Mouse (Mus musculus): ENCODE measurements at regions not wholly inside any gene's neighbourhood (a gene's known extent, or its start where the extent isn't known, plus 50 kb on each side); places are given as distances from the start of the nearest gene placed in this dataset.

DNA sequence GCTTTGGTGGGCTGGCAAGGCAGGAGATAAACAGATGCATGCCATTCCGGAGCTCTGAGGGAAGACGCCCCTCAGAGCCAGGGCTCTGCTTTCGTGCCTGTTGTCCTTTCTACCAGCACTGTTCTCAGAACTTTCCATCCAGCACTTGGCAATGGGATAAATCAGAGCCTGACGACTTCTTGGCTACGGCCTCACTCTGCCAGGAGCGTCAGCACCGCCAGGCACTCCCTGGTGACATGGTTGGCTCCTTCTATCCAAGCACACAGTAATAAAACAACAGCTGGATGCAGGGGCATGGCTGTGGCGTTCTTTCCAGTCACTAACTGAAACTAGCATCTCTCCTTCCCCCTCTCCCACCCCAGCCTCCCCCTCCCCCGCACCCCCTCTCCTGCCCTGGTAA lies 215.4 kb downstream of the Ly86 start:
- H3K4me3 ChIP-seq: no peak overlapping the region
- H3K9ac ChIP-seq: no peak overlapping the region
- H3K36me3 ChIP-seq: no peaks in the 10 kb centered on the region
- no peak for ATAC-seq
- H3K9me3 ChIP-seq (replicated peaks): no peaks in the 10 kb centered on the region
- H3K27ac ChIP-seq: no peak overlapping the region
- peaks cover 24% of the 10 kb centered on the region for H3K4me1 ChIP-seq
- H3K27me3 ChIP-seq (replicated peaks): no peaks in the 10 kb centered on the region
- H3K4me2 ChIP-seq: no peak overlapping the region
- 49% methylated on average over 9 of the region's 9 CpGs for WGBS (ENCODE audit: insufficient replicate concordance)

DNA sequence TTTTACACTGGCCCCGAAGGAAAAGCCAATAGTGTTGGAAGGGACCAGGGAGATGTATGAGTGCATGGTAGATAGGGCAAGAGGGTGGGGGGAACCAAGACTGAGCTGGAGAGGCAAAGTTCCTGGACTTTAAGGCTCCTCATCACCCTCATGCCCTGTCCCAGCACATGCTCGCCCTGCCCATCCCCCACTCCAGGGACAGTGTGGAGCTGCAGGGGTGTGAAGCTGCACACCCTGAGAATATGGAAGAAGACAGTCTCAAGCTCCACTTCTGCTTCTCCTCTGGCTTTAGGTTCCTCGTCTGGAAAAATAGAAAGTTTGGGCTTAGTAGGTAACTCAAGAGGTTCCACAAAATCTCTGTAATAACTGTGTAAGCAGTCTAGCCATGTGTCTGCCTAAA lies 215.8 kb downstream of the Ly86 start:
- Histone ChIP-seq H3K27ac (no peak overlapping the region), H3K27me3 (replicated peaks) (no peaks in the 10 kb centered on the region), H3K9ac (no peak overlapping the region), H3K4me3 (no peak overlapping the region), H3K4me1 (peaks cover 24% of the 10 kb centered on the region), H3K36me3 (no peaks in the 10 kb centered on the region), H3K4me2 (no peak overlapping the region), H3K9me3 (replicated peaks) (no peaks in the 10 kb centered on the region)
- 20% methylated on average over 3 of the region's 3 CpGs for WGBS (ENCODE audit: insufficient replicate concordance)
- ATAC-seq: no peak

DNA sequence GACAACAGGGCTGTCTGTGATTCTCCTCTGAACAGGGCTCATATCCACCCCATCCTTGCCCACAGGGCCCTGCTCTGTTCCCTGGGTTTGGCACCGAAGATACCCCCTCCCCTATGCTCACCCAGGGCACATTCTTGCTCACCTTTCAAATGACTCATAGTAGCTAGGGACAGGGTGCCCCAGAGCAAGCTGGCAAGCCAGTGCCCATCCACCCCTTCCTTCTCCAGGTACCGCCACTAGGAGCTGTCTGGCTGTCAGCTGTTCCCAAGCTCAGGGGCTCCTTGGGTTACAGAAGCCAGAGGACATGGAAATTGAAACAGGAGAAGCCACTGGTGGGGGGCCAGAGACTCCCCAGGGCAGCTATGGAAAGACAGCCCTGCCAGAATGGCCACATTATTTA lies 216.4 kb downstream of the Ly86 start:
- Histone ChIP-seq H3K9me3 (replicated peaks) (no peaks in the 10 kb centered on the region), H3K27ac (no peak overlapping the region), H3K4me3 (no peak overlapping the region), H3K27me3 (replicated peaks) (no peaks in the 10 kb centered on the region), H3K9ac (no peak overlapping the region), H3K36me3 (no peaks in the 10 kb centered on the region), H3K4me1 (peaks cover 24% of the 10 kb centered on the region), H3K4me2 (no peak overlapping the region)
- no peak for ATAC-seq
- WGBS (ENCODE audit: insufficient replicate concordance): 60% methylated on average over 2 of the region's 2 CpGs

DNA sequence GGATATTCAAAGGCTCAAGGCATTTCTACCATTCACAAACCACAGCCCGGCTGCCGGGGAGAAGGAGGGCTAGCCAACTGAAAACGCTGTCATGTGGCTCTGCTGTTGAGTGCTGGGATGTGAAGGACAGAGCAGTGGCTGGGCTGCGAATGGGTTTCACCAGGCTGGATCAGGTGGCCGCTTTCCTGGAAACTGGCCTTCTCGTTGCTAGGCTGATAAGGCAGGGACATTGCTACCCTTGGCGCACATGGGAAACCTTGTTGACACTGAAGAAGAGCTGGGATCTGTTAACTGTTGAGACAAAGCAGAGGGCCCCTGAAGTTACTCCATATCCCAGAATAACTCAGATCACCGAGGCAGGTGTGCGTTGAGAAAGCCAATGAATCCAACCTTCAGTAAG lies 216.1 kb upstream of the Rreb1 start:
- Histone ChIP-seq H3K4me2 (no peak overlapping the region), H3K27ac (no peak overlapping the region), H3K9ac (no peak overlapping the region), H3K4me3 (no peak overlapping the region), H3K27me3 (replicated peaks) (no peaks in the 10 kb centered on the region), H3K4me1 (peaks cover 24% of the 10 kb centered on the region), H3K9me3 (replicated peaks) (no peaks in the 10 kb centered on the region), H3K36me3 (no peaks in the 10 kb centered on the region)
- ATAC-seq: no peak
- WGBS (ENCODE audit: insufficient replicate concordance): 41% methylated on average over 9 of the region's 9 CpGs

DNA sequence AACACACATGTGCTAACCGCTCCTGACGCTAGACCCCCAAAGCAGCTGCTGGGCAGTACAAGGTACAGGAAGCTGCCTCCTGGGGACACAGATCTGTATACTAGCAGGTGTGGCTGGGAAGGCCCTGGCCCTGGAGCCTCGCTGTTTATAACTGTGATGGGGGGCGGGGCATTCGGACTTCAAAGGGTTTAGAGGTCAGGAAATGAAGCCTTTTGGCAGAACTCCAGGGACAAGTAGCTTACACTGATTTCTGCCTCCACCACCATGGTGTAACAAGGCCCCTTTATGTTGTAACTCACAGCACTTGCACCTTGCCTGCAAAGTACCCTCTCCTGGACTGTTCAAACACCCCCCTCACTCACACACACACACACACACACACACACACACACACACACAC lies 215.5 kb upstream of the Rreb1 start:
- Histone ChIP-seq H3K9me3 (replicated peaks) (no peaks in the 10 kb centered on the region), H3K27me3 (replicated peaks) (no peaks in the 10 kb centered on the region), H3K4me2 (no peak overlapping the region), H3K9ac (no peak overlapping the region), H3K4me1 (peaks cover 24% of the 10 kb centered on the region), H3K27ac (no peak overlapping the region), H3K36me3 (no peaks in the 10 kb centered on the region), H3K4me3 (no peak overlapping the region)
- peak; percentile 71 for ATAC-seq
- 28% methylated on average over 5 of the region's 5 CpGs for WGBS (ENCODE audit: insufficient replicate concordance)

DNA sequence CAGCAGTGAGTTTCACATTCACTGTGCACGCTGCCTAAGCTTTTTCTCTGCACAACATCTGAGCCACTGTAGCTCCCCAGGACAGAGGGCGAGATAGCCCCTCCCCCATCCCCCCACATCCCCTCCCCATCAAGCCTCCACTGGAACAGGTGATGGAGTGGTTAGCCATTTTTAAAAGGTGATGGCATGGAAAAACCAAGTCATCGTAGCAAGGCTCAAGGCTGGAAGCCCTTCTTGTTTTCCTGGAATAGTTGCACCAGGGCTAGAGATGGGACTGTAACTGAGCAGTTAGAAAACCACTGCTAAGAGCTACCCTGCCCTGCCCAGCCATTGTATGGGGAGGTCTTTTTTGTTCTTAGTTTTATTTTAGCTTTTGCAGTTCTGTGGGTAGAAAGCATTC lies 209.1 kb upstream of the Rreb1 start:
- Histone ChIP-seq H3K9me3 (replicated peaks) (no peaks in the 10 kb centered on the region), H3K27ac (no peak overlapping the region), H3K4me3 (no peak overlapping the region), H3K9ac (no peak overlapping the region), H3K4me1 (peaks cover 9% of the 10 kb centered on the region), H3K36me3 (no peaks in the 10 kb centered on the region), H3K27me3 (replicated peaks) (0 out of 2 replicates have a peak, but pooled peaks cover 4% of the 10 kb centered on the region), H3K4me2 (no peak overlapping the region)
- no peak for ATAC-seq
- WGBS (ENCODE audit: insufficient replicate concordance): 58% methylated on average over 3 of the region's 3 CpGs

DNA sequence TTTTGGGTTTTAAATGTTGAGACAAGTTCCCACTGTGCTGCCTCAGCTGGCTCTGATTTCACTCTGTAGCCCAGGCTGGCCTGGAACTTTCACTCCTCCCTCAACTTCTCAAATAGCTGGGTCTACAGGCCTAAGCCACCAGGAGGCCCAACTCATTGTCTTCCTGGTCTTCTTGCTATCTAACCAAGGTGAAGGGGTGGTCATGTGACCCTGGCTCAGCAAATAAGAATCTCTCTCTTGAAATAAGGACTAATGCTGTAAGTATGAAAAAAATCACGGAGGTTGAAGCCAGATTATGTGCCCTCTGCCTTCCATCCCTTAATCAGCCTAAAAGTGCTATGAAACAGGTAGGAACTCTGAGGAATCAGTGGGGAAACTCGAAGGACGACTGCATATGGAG lies 208.7 kb upstream of the Rreb1 start:
- no peak overlapping the region for H3K27ac ChIP-seq
- H3K27me3 ChIP-seq (replicated peaks): 0 out of 2 replicates have a peak, but pooled peaks cover 4% of the 10 kb centered on the region
- no peaks in the 10 kb centered on the region for H3K36me3 ChIP-seq
- no peak overlapping the region for H3K9ac ChIP-seq
- H3K4me2 ChIP-seq: no peak overlapping the region
- peaks cover 9% of the 10 kb centered on the region for H3K4me1 ChIP-seq
- no peaks in the 10 kb centered on the region for H3K9me3 ChIP-seq (replicated peaks)
- WGBS (ENCODE audit: insufficient replicate concordance): 62% methylated on average over 3 of the region's 3 CpGs
- H3K4me3 ChIP-seq: no peak overlapping the region
- no peak for ATAC-seq

DNA sequence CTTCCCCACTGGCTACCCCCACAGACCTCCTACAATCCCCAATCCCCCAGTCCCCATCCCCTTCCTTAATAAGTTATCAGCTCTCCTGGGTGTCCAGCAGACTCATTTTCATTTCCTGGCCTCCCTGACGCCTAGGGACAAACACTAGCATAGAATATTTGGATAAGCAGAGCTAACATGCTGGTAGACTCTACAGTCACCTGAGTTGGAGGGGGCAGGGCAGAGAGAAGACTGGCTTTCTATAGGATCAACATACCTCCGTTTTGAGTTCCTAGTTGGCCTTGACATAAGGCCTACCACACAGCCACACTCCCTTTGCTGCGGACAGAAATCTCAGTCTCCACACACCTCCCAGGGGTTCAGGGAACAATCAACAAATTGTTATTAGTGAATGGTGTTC lies 205.2 kb upstream of the Rreb1 start:
- WGBS (ENCODE audit: insufficient replicate concordance): 50% methylated on average over 3 of the region's 3 CpGs
- no peaks in the 10 kb centered on the region for H3K36me3 ChIP-seq
- H3K27ac ChIP-seq: no peak overlapping the region
- H3K4me2 ChIP-seq: no peak overlapping the region
- no peak overlapping the region for H3K4me3 ChIP-seq
- H3K9ac ChIP-seq: no peak overlapping the region
- ATAC-seq: no peak
- 0 out of 2 replicates have a peak, but pooled peaks cover 4% of the 10 kb centered on the region for H3K27me3 ChIP-seq (replicated peaks)
- peaks cover 9% of the 10 kb centered on the region for H3K4me1 ChIP-seq
- H3K9me3 ChIP-seq (replicated peaks): no peaks in the 10 kb centered on the region

DNA sequence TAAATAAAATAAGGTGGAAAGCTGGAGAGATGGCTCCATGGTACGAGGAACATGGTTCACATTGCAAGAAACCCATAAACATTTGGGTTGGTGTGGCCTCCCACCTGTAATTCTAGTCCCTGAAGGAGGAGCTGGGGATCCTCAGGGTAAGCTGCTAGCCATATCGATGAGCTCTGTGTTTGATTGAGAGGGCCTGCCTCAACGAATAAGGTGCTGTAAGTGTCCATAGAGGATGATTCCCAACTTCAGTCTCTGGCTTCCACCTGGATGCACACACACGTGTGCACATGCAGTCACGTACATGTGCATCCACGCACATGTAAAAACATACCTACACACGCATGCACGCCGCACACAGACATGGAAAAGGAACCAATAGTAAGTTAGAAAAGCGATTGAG lies 199.0 kb upstream of the Rreb1 start:
- 74% methylated on average over 10 of the region's 10 CpGs for WGBS (ENCODE audit: insufficient replicate concordance)
- H3K9ac ChIP-seq: no peak overlapping the region
- H3K4me2 ChIP-seq: no peak overlapping the region
- H3K36me3 ChIP-seq: no peaks in the 10 kb centered on the region
- no peak overlapping the region for H3K4me3 ChIP-seq
- no peaks in the 10 kb centered on the region for H3K27me3 ChIP-seq (replicated peaks)
- ATAC-seq: no peak
- no peaks in the 10 kb centered on the region for H3K9me3 ChIP-seq (replicated peaks)
- no peaks in the 10 kb centered on the region for H3K4me1 ChIP-seq
- H3K27ac ChIP-seq: no peak overlapping the region

DNA sequence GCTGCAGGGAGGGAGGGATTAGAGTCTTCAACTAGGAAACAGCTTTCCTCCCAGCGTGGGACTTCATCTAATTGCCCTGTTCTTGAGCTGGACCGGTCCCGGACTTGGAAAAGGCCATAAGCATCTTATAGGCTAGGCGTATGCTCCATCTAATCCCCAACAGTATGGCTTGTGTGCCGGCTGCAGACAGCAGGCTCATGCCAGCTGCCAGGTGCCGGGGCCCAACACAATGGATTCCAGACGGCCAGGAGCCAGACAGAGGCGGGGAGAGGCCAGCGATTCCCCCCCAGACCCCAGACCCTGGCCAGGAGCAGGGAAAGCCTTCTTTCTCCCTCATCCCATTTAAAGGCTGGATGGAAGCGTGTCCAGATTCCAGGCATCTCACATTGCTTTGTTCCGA lies 198.4 kb upstream of the Rreb1 start:
- ATAC-seq: no peak
- Histone ChIP-seq H3K4me1 (no peaks in the 10 kb centered on the region), H3K9ac (no peak overlapping the region), H3K27me3 (replicated peaks) (no peaks in the 10 kb centered on the region), H3K36me3 (no peaks in the 10 kb centered on the region), H3K27ac (no peak overlapping the region), H3K4me2 (no peak overlapping the region), H3K4me3 (no peak overlapping the region), H3K9me3 (replicated peaks) (no peaks in the 10 kb centered on the region)
- 55% methylated on average over 11 of the region's 11 CpGs for WGBS (ENCODE audit: insufficient replicate concordance)

DNA sequence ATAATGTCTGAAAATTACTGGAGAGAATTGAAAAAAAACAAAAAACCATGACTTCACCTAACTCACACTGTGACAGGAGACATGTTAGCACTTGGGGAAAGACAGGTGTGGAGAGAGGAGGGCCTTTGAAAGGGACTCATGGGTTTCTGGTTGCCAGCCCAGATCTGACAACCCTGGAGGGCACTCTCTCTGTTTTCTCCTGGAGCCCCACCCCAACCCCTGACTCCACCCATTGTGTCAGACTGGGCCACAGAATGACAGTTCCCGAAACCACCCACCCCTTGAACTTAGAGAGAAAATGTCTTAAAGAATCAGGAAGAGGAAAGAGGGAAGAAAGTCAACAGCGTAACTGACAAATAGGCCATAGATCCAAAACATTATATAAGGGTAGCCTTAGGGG lies 197.4 kb upstream of the Rreb1 start:
- H3K27ac ChIP-seq: no peak overlapping the region
- WGBS (ENCODE audit: insufficient replicate concordance): 24% methylated on average over 2 of the region's 2 CpGs

DNA sequence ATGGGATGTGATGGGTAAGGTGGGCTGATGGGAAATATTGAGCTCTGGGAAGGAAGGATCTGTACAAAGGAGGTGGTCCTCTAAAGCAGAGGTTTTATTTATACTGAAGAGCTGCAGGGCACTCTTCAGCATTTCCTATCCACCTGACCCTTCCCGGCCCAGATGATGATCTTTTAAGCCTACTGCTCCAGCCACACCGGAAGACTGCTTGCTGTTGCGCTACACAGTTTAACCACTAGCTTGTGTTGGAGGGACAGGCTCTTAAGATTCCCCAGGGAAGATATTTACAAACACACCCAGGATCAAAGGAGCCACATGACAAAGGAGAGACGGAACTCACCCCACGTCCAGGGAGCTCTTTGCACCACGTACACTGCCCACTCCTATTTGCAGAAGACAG lies 196.8 kb upstream of the Rreb1 start:
- no peak for ATAC-seq
- Histone ChIP-seq H3K4me1 (peaks cover 2% of the 10 kb centered on the region; the same call in 1 of the 2 replicates), H3K27me3 (replicated peaks) (no peaks in the 10 kb centered on the region), H3K27ac (no peak overlapping the region), H3K4me3 (no peak overlapping the region), H3K9me3 (replicated peaks) (no peaks in the 10 kb centered on the region), H3K9ac (no peak overlapping the region), H3K36me3 (no peaks in the 10 kb centered on the region), H3K4me2 (no peak overlapping the region; the same call in 1 of the 2 replicates)
- WGBS (ENCODE audit: insufficient replicate concordance): 57% methylated on average over 6 of the region's 6 CpGs

More for the DNA sequence above, 197.4 kb upstream of the Rreb1 start:
- no peak overlapping the region for H3K4me3 ChIP-seq
- no peaks in the 10 kb centered on the region for H3K36me3 ChIP-seq
- H3K4me1 ChIP-seq: peaks cover 2% of the 10 kb centered on the region; the same call in 1 of the 2 replicates
- H3K9me3 ChIP-seq (replicated peaks): no peaks in the 10 kb centered on the region
- no peak overlapping the region for H3K9ac ChIP-seq
- H3K4me2 ChIP-seq: no peak overlapping the region; the same call in 1 of the 2 replicates
- ATAC-seq: no peak
- no peaks in the 10 kb centered on the region for H3K27me3 ChIP-seq (replicated peaks)

DNA sequence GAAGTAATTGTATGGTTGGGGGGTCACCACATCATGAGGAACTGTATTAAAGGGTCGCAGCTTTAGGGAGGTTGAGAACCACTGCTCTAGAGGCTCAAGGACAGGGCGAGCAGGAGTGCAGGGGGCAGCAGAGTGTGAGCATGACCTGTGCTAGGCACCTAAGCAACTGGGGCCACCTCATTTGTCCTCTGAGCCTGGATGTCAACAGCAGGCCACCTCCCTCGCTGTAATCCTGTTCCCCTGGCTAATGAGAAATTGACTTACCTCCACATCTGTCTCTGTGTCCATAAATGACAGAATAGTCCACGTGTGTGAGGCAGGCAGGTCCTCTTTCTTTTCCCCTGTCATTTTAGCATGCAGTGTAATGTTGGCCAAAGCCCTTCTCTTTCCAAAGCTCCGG lies 192.7 kb upstream of the Rreb1 start:
- Histone ChIP-seq H3K4me1 (peaks cover 2% of the 10 kb centered on the region; the same call in 1 of the 2 replicates), H3K27me3 (replicated peaks) (no peaks in the 10 kb centered on the region), H3K4me2 (no peak overlapping the region), H3K9ac (no peak overlapping the region), H3K9me3 (replicated peaks) (no peaks in the 10 kb centered on the region), H3K4me3 (no peak overlapping the region), H3K36me3 (no peaks in the 10 kb centered on the region), H3K27ac (no peak overlapping the region)
- no peak for ATAC-seq
- 67% methylated on average over 5 of the region's 5 CpGs for WGBS (ENCODE audit: insufficient replicate concordance)
